Mouse (Mus musculus): ENCODE results near the gene Zfp74.
"Not testable (repeated sequence)": the region's sequence is repeated elsewhere in the genome, so short reads cannot be mapped to it uniquely, and the experiment has no call there.

The Zfp74 gene

GRCm38 (mm10) chr7:29983690-29984380, 29.9 kb upstream of the Zfp74 start, which contains the start of gene Zfp568:
TSS of gene Zfp568 (plus strand) at chr7:29983955.
- peak within 1 kb of the TSS; percentile 98 for H3K4me3 ChIP-seq (replicated peaks; ENCODE audit: low read length)

GRCm38 (mm10) chr7:29983340-29983689, 29.4 kb upstream of the Zfp74 start:
- no peaks in the 10 kb centered on the region for H3K27me3 ChIP-seq (ENCODE audit: insufficient read depth, low read length)
- peak overlapping the region; percentile 98 for H3K4me3 ChIP-seq (replicated peaks; ENCODE audit: low read length)
- H3K9me3 ChIP-seq (ENCODE audit: low read length): peaks cover 10% of the 10 kb centered on the region
- no peak for TF ChIP-seq POU5F1 (IDR thresholded peaks at IDR 0.05; ENCODE audit: borderline replicate concordance, low read length)
- TF ChIP-seq NANOG (IDR thresholded peaks at IDR 0.05; ENCODE audit: borderline replicate concordance, low read length): no peak
- TF ChIP-seq CTCF (conservative IDR thresholded peaks at IDR 0.05; ENCODE audit: low read length): no peak
- H3K36me3 ChIP-seq (ENCODE audit: insufficient read depth, low read length): peaks cover 33% of the 10 kb centered on the region
- H3K4me1 ChIP-seq (replicated peaks; ENCODE audit: low read depth, low read length): peaks cover 71% of the 10 kb centered on the region

More at GRCm38 (mm10) chr7:29983690-29984380, 29.9 kb upstream of the Zfp74 start, which contains the start of gene Zfp568:
- Histone ChIP-seq H3K36me3 (ENCODE audit: insufficient read depth, low read length) (peaks cover 36% of the 10 kb centered on the region), H3K27me3 (ENCODE audit: insufficient read depth, low read length) (no peaks in the 10 kb centered on the region), H3K9me3 (ENCODE audit: low read length) (peaks cover 9% of the 10 kb centered on the region), H3K4me1 (replicated peaks; ENCODE audit: low read depth, low read length) (peaks cover 68% of the 10 kb centered on the region)
- no peak for TF ChIP-seq CTCF (conservative IDR thresholded peaks at IDR 0.05; ENCODE audit: low read length)
- TF ChIP-seq POU5F1 (IDR thresholded peaks at IDR 0.05; ENCODE audit: borderline replicate concordance, low read length): no peak
- TF ChIP-seq NANOG (IDR thresholded peaks at IDR 0.05; ENCODE audit: borderline replicate concordance, low read length): no peak

- TF ChIP-seq POU5F1 (IDR thresholded peaks at IDR 0.05; ENCODE audit: borderline replicate concordance, low read length): no peak
- TF ChIP-seq CTCF (conservative IDR thresholded peaks at IDR 0.05; ENCODE audit: low read length): no peak
- TF ChIP-seq NANOG (IDR thresholded peaks at IDR 0.05; ENCODE audit: borderline replicate concordance, low read length): peak; percentile 37; the same call in 1 of the 2 replicates
- Histone ChIP-seq H3K9me3 (ENCODE audit: low read length) (peaks cover 10% of the 10 kb centered on the region), H3K4me1 (replicated peaks; ENCODE audit: low read depth, low read length) (peaks cover 71% of the 10 kb centered on the region)
These were observed 29.0 kb upstream of the Zfp74 start for GRCm38 (mm10) chr7:29982931-29983330.

GRCm38 (mm10) chr7:29982341-29982740, 28.5 kb upstream of the Zfp74 start:
- Histone ChIP-seq H3K9me3 (ENCODE audit: low read length) (peaks cover 10% of the 10 kb centered on the region), H3K4me3 (replicated peaks; ENCODE audit: low read length) (peak overlapping the region; percentile 58), H3K36me3 (ENCODE audit: insufficient read depth, low read length) (peaks cover 23% of the 10 kb centered on the region), H3K4me1 (replicated peaks; ENCODE audit: low read depth, low read length) (peaks cover 66% of the 10 kb centered on the region), H3K27me3 (ENCODE audit: insufficient read depth, low read length) (no peaks in the 10 kb centered on the region)
- TF ChIP-seq CTCF (conservative IDR thresholded peaks at IDR 0.05; ENCODE audit: low read length) (no peak), POU5F1 (IDR thresholded peaks at IDR 0.05; ENCODE audit: borderline replicate concordance, low read length) (no peak), NANOG (IDR thresholded peaks at IDR 0.05; ENCODE audit: borderline replicate concordance, low read length) (no peak)

More at GRCm38 (mm10) chr7:29982931-29983330, 29.0 kb upstream of the Zfp74 start:
- H3K4me3 ChIP-seq (replicated peaks; ENCODE audit: low read length): peak overlapping the region; percentile 98
- peaks cover 29% of the 10 kb centered on the region for H3K36me3 ChIP-seq (ENCODE audit: insufficient read depth, low read length)
- H3K27me3 ChIP-seq (ENCODE audit: insufficient read depth, low read length): no peaks in the 10 kb centered on the region

GRCm38 (mm10) chr7:29981860-29982259, 28.0 kb upstream of the Zfp74 start:
- Histone ChIP-seq H3K4me3 (replicated peaks; ENCODE audit: low read length) (peak overlapping the region; percentile 58), H3K36me3 (ENCODE audit: insufficient read depth, low read length) (peaks cover 18% of the 10 kb centered on the region), H3K9me3 (ENCODE audit: low read length) (peaks cover 10% of the 10 kb centered on the region), H3K27me3 (ENCODE audit: insufficient read depth, low read length) (no peaks in the 10 kb centered on the region), H3K4me1 (replicated peaks; ENCODE audit: low read depth, low read length) (peaks cover 61% of the 10 kb centered on the region)
- TF ChIP-seq CTCF (conservative IDR thresholded peaks at IDR 0.05; ENCODE audit: low read length) (no peak), POU5F1 (IDR thresholded peaks at IDR 0.05; ENCODE audit: borderline replicate concordance, low read length) (no peak), NANOG (IDR thresholded peaks at IDR 0.05; ENCODE audit: borderline replicate concordance, low read length) (no peak)

- no peak for TF ChIP-seq NANOG (IDR thresholded peaks at IDR 0.05; ENCODE audit: borderline replicate concordance, low read length)
- peak; percentile 66 for TF ChIP-seq CTCF (conservative IDR thresholded peaks at IDR 0.05; ENCODE audit: low read length)
- TF ChIP-seq POU5F1 (IDR thresholded peaks at IDR 0.05; ENCODE audit: borderline replicate concordance, low read length): no peak
- H3K4me1 ChIP-seq (replicated peaks; ENCODE audit: low read depth, low read length): peaks cover 58% of the 10 kb centered on the region
- H3K27me3 ChIP-seq (ENCODE audit: insufficient read depth, low read length): no peaks in the 10 kb centered on the region
- H3K36me3 ChIP-seq (ENCODE audit: insufficient read depth, low read length): peaks cover 16% of the 10 kb centered on the region
- peaks cover 10% of the 10 kb centered on the region for H3K9me3 ChIP-seq (ENCODE audit: low read length)
- peak overlapping the region; percentile 58 for H3K4me3 ChIP-seq (replicated peaks; ENCODE audit: low read length)
These were observed 27.6 kb upstream of the Zfp74 start for GRCm38 (mm10) chr7:29981455-29981854.

GRCm38 (mm10) chr7:29980761-29981160, 26.9 kb upstream of the Zfp74 start:
- peak overlapping the region; percentile 58; the same call in 1 of the 2 replicates for H3K4me3 ChIP-seq (replicated peaks; ENCODE audit: low read length)
- peaks cover 10% of the 10 kb centered on the region for H3K9me3 ChIP-seq (ENCODE audit: low read length)
- H3K36me3 ChIP-seq (ENCODE audit: insufficient read depth, low read length): peaks cover 9% of the 10 kb centered on the region
- no peaks in the 10 kb centered on the region for H3K27me3 ChIP-seq (ENCODE audit: insufficient read depth, low read length)
- H3K4me1 ChIP-seq (replicated peaks; ENCODE audit: low read depth, low read length): peaks cover 51% of the 10 kb centered on the region
- TF ChIP-seq CTCF (conservative IDR thresholded peaks at IDR 0.05; ENCODE audit: low read length): no peak
- no peak for TF ChIP-seq NANOG (IDR thresholded peaks at IDR 0.05; ENCODE audit: borderline replicate concordance, low read length)
- no peak for TF ChIP-seq POU5F1 (IDR thresholded peaks at IDR 0.05; ENCODE audit: borderline replicate concordance, low read length)

- no peak for TF ChIP-seq CTCF (conservative IDR thresholded peaks at IDR 0.05; ENCODE audit: low read length)
- TF ChIP-seq POU5F1 (IDR thresholded peaks at IDR 0.05; ENCODE audit: borderline replicate concordance, low read length): no peak
- no peak for TF ChIP-seq NANOG (IDR thresholded peaks at IDR 0.05; ENCODE audit: borderline replicate concordance, low read length)
- Histone ChIP-seq H3K27me3 (ENCODE audit: insufficient read depth, low read length) (no peaks in the 10 kb centered on the region), H3K4me3 (replicated peaks; ENCODE audit: low read length) (peak overlapping the region; percentile 52), H3K36me3 (ENCODE audit: insufficient read depth, low read length) (no peaks in the 10 kb centered on the region), H3K4me1 (replicated peaks; ENCODE audit: low read depth, low read length) (peaks cover 26% of the 10 kb centered on the region), H3K9me3 (ENCODE audit: low read length) (peaks cover 10% of the 10 kb centered on the region)
These were observed 16.8 kb upstream of the Zfp74 start for GRCm38 (mm10) chr7:29970686-29971085.

GRCm38 (mm10) chr7:29965115-29965810, 11.4 kb upstream of the Zfp74 start:
- peak overlapping the region; percentile 20 for H3K4me3 ChIP-seq (replicated peaks; ENCODE audit: low read length)
- H3K9me3 ChIP-seq (ENCODE audit: low read length): peaks cover 20% of the 10 kb centered on the region
- not testable (repeated sequence) for H3K4me1 ChIP-seq (replicated peaks; ENCODE audit: low read depth, low read length); H3K27me3 ChIP-seq (ENCODE audit: insufficient read depth, low read length); H3K36me3 ChIP-seq (ENCODE audit: insufficient read depth, low read length)

Measured in E14TG2a.4 (cell line).